Mouse (Mus musculus) T-helper 17 cell (primary cell): ENCODE results near the gene Pde6g.

ENCODE experiments used
- in situ Hi-C, 2 experiments: fragments of 300-600 bp; cut with MboI, MseI; formaldehyde crosslinking; loops; 1 replicate in 1 of 2; 2 replicates in 1 of 2; pipeline ENCODE4 v1.15.1; 2025; ENCODE audit warnings: high pct_unique_total_duplicates in 2 of 2

The Pde6g gene

DNA sequence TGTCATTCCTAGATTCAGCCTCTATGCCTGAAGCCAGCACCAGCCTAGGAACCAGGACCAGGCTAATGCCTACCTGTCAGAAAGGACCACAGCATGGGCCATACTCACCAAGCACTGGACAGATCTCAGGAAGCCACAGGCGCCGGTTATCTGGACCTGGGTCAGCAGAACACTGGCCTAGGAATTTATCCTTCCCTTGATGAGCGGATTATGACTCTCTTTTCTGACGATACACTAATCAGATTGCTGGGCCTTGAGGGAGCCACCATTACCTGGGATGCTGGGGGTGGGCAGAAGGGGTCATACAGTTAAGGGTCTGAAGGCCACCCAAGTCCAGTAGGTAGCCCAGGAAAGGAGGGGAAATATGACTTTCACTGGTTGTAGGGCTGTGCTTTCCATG lies at the start of gene Pde6g:
Gene Pde6g, minus strand, starts transcription at position 195 of the 400 bp plus-strand sequence.
- in situ Hi-C loops = no loop called here

- in situ Hi-C loops = no loop called here
Observed at GRCm38 (mm10) chr11:120501701-120502100, 48.4 kb upstream of the Pde6g start.

DNA sequence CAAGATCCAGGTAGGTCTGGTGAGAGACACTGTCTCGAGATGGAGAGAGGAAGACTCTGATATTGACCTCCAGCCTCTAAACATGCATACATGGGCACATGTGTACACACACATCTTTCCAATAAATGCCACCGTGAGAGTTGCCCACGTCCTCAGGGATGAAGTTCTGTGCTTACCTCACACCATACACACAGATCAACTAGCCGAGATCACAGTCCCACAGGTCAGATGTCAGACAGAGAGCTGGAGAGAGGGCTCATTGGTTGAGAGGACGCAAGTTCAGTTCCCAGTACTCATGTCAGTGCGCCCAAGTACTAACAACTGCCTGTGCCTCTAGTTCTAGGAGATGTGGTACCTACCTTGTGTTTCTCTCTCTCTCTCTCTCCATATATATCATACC lies 47.7 kb upstream of the Pde6g start:
- in situ Hi-C loops = no loop called here

DNA sequence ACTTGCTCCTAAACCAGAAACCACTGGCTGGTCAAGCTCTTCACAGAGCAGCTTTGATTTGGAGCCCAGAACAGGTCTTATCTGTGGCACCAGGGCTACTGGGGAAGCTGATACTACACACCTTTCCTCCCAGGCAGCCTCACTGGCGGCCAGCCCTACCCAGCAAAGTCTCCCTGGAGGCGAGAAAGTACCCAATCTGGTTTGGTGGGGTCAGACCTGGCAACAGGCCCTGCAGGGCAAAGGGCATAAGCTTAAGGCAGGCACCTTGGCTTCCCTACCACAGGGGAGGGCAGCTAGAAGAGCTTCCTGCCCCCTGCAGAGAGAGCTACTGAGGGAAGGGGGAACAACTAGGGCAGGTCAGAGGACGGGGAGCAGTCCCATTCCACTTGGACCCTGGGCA lies 47.1 kb upstream of the Pde6g start:
- in situ Hi-C loops = no loop called here

DNA sequence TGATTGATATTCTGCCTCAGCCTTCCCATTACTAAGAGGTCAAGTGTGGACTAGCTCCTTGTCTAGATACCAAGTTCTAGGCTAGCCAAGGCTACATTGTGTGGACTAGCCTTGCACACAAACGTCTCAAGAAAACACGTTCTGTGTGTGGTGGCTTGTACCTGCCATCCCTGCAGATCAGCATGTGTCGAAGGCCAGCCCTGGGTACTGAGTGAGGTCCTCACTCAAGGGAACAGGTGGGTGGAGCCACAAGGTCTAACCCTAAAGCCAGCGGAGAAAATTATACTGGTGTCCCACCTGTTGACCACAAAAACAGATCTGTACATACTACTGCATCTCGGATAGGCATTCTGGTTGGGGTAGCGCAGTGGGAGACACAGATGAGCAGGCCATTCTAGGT lies 46.6 kb upstream of the Pde6g start:
- in situ Hi-C loops = no loop called here

GRCm38 (mm10) chr11:120498891-120499290 lies 45.6 kb upstream of the Pde6g start:
- in situ Hi-C loops = no loop called here

GRCm38 (mm10) chr11:120498226-120498625 lies 44.9 kb upstream of the Pde6g start:
- in situ Hi-C loops = no loop called here

- in situ Hi-C loops = no loop called here
Observed at GRCm38 (mm10) chr11:120497436-120497835, 44.1 kb upstream of the Pde6g start.

DNA sequence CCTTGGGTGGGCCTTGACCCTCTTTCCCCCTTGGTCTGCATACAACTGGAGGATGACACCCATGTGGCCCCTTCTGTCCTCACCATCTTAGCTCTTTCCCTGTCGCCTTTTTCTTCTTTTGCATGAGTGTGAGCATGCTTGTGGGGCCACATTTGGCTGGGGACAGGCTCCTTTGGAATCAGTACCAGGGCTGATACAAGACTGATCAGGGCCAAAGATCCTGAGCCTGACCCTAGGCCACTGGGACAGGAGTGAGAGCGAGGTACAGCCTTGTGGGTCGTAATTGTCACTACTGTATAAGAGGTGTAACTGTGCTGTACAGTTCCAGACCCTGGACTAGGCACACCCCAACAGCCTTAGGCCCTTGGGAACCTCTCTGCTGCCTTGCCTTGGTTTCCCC lies 40.6 kb upstream of the Pde6g start:
- in situ Hi-C loops = no loop called here

DNA sequence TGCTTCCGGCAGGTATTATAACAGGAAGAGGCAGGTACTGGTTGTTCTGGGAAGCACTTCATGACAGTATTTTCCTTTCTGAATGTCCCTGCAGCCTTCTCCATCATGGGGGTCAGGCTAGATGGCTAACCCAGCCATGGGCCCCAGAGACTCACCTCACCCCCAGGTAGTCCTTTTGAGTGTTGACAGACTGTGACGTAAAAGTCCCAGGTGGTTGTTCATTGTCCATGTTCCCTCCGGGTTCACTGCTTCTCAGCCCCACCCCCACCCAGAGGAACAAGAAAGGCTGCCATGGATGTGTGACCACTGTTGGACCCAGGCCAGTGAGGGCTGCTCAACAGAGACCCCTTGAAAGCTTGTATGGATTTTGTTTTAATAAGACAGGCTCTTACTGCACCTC lies 40.1 kb upstream of the Pde6g start:
- in situ Hi-C loops = no loop called here

GRCm38 (mm10) chr11:120492878-120493203 lies 39.5 kb upstream of the Pde6g start:
- in situ Hi-C loops = no loop called here

- in situ Hi-C loops = no loop called here
Observed at GRCm38 (mm10) chr11:120492024-120492877, 39.0 kb upstream of the Pde6g start.

DNA sequence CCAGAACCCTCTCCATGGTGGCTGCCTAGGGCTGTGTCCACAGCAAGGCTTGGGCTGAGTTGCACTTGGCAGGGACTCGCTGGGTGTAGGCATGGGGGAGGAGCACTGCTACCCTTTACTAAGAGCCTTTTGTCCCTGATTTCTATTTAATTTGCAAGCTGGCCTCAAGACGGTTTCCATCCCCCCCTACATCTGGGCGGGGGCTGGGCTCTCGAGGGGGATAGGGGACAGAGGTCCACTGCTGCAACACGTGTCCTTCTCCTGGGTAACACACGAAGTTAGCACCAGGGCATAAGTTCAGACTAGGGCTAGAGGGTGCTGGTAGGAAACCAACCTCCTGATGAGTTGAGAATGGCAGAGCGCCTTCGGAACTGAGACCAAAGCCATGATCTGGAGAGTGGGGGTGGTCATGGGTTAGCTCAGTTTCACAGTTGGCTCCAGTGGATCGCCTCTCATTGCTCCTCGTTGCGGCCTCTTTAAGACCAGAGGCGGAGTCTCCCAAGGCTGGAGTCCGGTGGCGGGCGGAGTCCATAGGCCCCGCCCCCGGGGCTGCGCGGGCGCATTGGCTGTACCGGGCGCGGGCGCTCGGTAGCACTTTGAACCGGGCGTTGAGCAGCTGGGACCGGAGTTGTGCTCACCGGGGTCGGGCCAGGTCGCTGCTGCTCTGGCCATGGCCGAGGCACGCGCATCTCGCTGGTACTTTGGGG lies 38.2 kb upstream of the Pde6g start, which contains the start of gene Slc25a10:
Gene Slc25a10, plus strand, starts transcription at position 524 of the 707 bp plus-strand sequence.
- in situ Hi-C loops = no loop called here

DNA sequence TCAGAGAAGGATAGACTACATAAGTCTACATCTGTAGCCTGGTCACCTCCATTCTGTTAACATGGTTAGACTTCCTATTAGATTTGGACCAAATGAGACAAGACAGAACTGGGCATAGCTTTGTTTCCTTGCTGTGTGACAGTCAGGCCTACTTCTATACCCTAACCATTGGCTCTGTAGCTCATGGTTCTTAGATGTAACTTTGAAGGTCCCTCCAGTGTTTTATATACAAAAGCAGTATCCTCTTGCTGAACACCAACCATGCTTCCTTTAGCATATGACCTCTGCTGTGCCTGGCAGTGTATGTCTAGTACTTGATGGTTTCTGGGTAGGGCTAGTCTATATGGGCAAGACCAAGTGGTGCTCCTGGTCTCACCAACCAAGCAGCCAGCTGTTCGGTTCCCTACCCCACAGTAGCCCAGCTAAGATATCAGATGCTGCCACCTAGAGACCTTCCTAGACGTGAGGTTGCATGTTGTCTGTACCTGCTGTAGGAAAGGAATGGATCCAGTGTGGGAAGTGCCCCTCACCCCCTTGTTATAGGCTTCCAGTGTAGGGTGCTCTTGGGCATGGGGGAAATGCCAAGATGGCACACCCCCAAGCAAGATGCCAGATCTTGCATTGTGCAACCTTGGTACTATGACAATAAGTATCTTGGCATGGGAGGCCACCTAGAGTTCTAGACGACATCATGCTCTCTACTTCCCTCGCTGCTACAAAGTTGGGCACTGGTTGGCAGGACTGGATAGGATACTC lies 37.2 kb upstream of the Pde6g start:
- in situ Hi-C loops = no loop called here

DNA sequence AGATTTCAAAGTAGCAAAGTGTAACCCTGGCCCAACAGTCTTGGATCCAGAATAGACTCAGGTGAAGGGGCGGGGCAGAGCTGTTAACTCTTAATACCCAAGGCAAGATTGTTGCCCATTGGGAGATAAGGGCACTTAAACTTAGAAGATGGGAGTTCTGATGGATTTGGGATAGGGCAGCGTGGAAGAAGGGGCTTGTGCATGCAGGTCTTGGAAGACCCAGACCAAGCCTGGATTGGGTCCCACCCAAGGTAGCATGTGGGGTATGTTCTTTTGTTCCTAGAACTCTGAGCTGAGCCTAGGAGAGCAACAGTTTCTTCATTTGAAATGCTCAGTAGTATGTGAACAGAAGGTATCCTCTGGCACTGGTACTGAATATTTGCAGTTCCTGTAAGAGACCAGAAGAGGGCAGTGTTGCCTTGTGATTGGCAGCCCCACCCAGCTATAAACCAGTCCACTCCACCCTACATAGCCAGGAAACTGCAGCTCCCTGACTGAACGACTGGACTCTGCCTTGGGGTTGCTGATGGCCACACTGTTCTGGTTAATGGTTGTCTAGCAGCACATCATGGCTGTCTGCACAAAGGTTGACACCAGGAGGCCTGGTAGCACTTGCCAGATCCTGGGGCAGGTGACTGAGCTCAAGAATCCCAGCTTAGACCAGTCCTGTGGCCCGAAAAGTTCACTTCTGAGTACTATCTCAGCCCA lies 35.9 kb upstream of the Pde6g start:
- in situ Hi-C loops = loop anchor here in 1 of 2 experiments (5.0 kb wide), 1 partner anchor 83 kb away; the partner anchor contains the start of gene P4hb

DNA sequence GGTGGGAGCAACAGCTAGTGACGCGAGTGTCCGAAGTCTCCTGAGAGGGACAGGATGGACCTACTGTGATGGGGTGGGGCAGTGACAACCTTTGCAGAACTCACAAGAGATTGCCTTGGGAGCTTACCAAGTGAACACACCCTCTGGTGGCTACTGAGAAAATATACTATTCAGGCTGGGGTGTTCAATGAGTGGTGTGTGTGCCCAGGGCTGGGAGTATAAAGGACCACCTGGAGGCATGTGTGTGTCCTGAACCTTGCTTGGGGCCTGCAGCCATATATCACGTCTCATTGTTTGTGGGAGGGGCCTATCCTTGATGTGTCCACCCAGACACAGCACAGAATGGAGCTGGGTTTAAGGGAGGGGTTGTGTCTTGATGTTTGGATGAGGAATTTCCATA lies 35.2 kb upstream of the Pde6g start:
- in situ Hi-C loops = loop anchor here in 1 of 2 experiments (5.0 kb wide), 1 partner anchor 84 kb away; the partner anchor contains the start of gene P4hb

- in situ Hi-C loops = loop anchor here in 1 of 2 experiments (5.0 kb wide), 1 partner anchor 87 kb away; the partner anchor contains the start of gene P4hb
Observed at GRCm38 (mm10) chr11:120485251-120485650, 32.0 kb upstream of the Pde6g start.

DNA sequence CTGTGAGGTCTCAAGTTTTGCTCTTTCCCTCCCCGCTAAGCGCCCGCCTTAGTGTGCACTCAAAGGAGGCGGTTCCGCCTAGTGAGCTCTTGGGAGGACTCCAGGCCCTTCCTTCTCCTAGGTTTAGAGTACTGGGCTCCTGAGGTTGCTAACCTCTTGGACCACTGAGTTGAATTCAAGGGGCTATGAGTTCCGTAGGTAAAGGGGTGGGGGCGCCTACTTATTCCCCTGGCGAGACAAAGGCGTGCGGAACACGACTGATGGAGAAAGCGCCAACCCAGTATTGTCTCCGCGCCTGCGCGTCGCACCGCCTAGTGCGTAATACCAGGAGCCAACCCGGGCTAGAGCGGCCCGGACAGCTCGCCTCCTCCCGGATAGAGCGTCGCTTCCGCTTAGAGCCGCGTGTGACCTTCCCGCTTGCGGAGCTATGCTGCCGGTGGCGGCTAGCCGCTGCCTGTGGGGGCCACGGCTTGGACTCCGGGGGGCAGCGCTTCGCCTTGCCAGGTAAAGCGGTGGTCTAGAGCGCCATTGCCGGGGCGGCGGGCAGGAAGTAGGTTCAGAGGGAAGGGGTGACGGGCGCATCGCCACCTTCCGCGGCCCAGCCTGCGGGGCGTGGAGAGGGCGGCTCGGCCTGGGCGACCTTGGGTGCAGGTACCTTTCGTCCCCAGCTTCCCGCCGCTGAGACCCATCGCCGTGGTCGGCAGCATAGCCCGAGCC lies 31.1 kb upstream of the Pde6g start, which contains the start of gene Mrpl12:
Gene Mrpl12, plus strand, starts transcription at position 349 of the 717 bp plus-strand sequence.
- in situ Hi-C loops = no loop called here

DNA sequence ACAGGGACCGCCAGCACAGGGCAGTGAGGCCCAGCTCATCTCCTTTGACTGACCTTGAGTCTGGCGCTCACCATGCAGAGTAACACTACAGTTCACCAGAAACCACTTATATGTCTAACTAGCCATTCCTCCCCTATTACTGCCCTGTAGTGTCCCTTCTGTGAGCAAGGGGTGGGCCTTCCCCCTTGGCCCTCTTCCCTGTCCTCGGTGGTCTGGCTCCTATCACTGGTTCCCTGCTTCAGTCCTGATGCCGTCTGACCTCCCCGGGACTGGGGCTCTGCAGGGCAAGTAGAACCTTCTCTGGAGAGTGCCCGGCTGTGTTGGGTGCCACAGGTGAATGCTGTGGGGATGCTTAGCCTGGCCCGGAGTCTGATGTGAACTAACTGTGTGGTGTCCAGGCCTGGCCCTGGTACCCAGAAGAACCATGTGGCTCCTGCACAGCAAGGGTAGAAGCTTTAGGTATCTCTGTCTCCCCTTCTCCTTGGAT lies 30.2 kb upstream of the Pde6g start:
- in situ Hi-C loops = no loop called here

DNA sequence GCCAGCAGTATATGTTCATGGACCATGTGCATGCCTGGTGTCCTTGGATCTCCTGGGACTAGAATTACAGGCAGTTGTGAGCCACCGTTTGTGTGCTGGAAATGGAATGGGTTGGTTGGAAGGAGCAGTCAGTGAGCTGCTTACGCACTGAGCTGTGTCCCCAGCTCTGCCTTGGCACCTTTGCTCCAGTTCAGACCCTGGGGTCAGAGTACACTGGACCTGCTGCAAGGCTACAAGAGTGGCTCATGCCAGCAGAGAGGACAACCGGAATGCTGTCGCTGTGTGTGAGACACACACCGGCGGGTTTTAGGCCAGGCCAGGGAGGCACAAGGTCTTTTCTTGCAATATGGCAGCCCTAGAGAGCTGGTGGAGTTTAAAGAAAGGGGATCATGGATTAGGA lies 18.8 kb upstream of the Pde6g start:
- in situ Hi-C loops = no loop called here
